Mouse (Mus musculus): ENCODE data around the gene Abhd17a.

DNA sequence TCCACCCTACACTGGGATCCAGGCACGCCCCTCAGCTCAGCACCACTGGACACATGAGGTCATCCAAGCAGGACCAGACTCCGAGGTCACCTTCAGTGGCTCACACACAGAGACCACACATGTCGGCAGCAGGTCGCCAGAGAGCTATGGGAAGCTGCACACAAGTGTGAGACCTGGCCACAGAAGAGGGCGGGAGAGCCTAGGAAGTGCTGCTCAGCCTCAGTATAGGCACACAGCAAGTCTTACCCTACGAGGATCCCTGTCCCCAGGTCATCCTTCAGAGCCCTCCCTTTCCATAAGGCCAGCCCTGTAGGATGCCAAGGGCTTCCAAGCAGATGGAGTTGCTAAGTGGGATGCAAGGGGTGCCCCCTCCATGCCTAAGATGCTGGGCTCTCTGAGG is 36.1 kb downstream of the Abhd17a start:
- TF ChIP-seq ZNF384 (IDR thresholded peaks at IDR 0.05; ENCODE audit: low read depth, low read length) (no peak), ZC3H11A (IDR thresholded peaks at IDR 0.05; ENCODE audit: borderline replicate concordance, low read depth, low read length) (no peak), CHD2 (IDR thresholded peaks at IDR 0.05; ENCODE audit: low read depth, low read length) (no peak)

All from ES-E14 (cell line).